Mouse (Mus musculus) adrenal gland, adult 18-20 months (tissue): ENCODE data around the gene Bpifa1. TPM values are rescaled to one million over a fixed set of nuclear protein-coding genes. Genes with fewer than 3 reads are reported as not detected.

Source experiments
- total RNA-seq, 2 experiments: library from RNA; stranded (reverse); gene quantifications; 1 replicate in 1 of 2; 2 replicates in 1 of 2; pipeline ENCODE4 v1.2.3; 2021

Bpifa1 gene
- total RNA-seq, 2 experiments from 2014 or later, result 0.35 TPM; not detected in 1

Other genes starting within 250 kb of the Bpifa1 start
- gene Bpifb6, start 242.5 kb upstream of the Bpifa1 start, total RNA-seq, result 1 to 10 TPM in 1 of 2 experiments, not detected in 1; 8.5 TPM
- gene Bpifb3, start 224.7 kb upstream of the Bpifa1 start, total RNA-seq, result not detected
- not detected for gene Bpifb4, start 204.7 kb upstream of the Bpifa1 start, total RNA-seq
- gene Bpifa6, start 167.9 kb upstream of the Bpifa1 start, total RNA-seq, result not detected
- not detected for gene Bpifa2, start 134.6 kb upstream of the Bpifa1 start, total RNA-seq
- gene Bpifa3, start 12.5 kb upstream of the Bpifa1 start, total RNA-seq, result not detected
- not detected for gene Bpifa5, start 19.7 kb downstream of the Bpifa1 start, total RNA-seq
- gene Bpifb1, start 47.9 kb downstream of the Bpifa1 start, total RNA-seq, result not detected
- gene Bpifb5, start 80.9 kb downstream of the Bpifa1 start, total RNA-seq, result not detected
- not detected for gene Bpifb9a, start 115.0 kb downstream of the Bpifa1 start, total RNA-seq
- not detected for gene Bpifb9b, start 164.3 kb downstream of the Bpifa1 start, total RNA-seq
- gene Cdk5rap1, start 230.1 kb downstream of the Bpifa1 start, total RNA-seq, result 10 to 100 TPM in 1 of 2 experiments, 1 to 10 TPM in 1; 9.3 to 13.6 TPM